Mouse (Mus musculus) hindbrain, embryonic 14.5 days (tissue): ENCODE data around the gene Nabp2. TPM values are rescaled to one million over a fixed set of nuclear protein-coding genes. Genes with fewer than 3 reads are reported as not detected.

ENCODE experiments used
- ATAC-seq: fragments of 200-750 bp; cut with Nextera tagmentation; 2 replicates; pipeline ENCODE4 v1.8.0; 2017; ENCODE audit warnings: moderate number of reproducible peaks, mild to moderate bottlenecking, moderate TSS enrichment, moderate library complexity; ENCODE audit not compliant: low FRiP score
- DNase-seq: peaks from one replicate; pipeline ENCODE4 v3.0.0-alpha.2; 2015; ENCODE audit warnings: low spot score
- H3K27ac ChIP-seq: fragments of 300-500 bp; sonication (generic); 2 replicates; pipeline ENCODE4 v1.5.1; 2014; ENCODE audit warnings: mild to moderate bottlenecking, moderate library complexity
- H3K27me3 ChIP-seq: fragments of 300-500 bp; sonication (generic); 2 replicates; pipeline ENCODE4 v1.6.1; 2014; ENCODE audit warnings: mild to moderate bottlenecking, low read length, mixed read lengths; ENCODE audit not compliant: control insufficient read depth, insufficient read depth
- H3K36me3 ChIP-seq: fragments of 300-500 bp; sonication (generic); replicated peaks from 2 replicates; pipeline ENCODE4 v1.6.1; 2014; ENCODE audit not compliant: control insufficient read depth, insufficient read depth
- H3K4me1 ChIP-seq: fragments of 300-500 bp; sonication (generic); replicated peaks from 2 replicates; pipeline ENCODE4 v1.6.1; 2014; ENCODE audit warnings: antibody characterized with exemption, low read length, mixed read lengths; ENCODE audit not compliant: control insufficient read depth, insufficient read depth
- H3K4me2 ChIP-seq: fragments of 300-500 bp; sonication (generic); replicated peaks from 2 replicates; pipeline ENCODE4 v1.6.1; 2014; ENCODE audit warnings: mild to moderate bottlenecking, moderate library complexity
- H3K4me3 ChIP-seq: fragments of 300-500 bp; sonication (generic); replicated peaks from 2 replicates; pipeline ENCODE4 v1.5.1; 2014; ENCODE audit warnings: mild to moderate bottlenecking, low read length
- H3K9ac ChIP-seq: fragments of 300-500 bp; sonication (generic); 2 replicates; pipeline ENCODE4 v1.6.1; 2014
- H3K9me3 ChIP-seq: fragments of 300-500 bp; sonication (generic); 2 replicates; pipeline ENCODE4 v1.6.1; 2016; ENCODE audit warnings: low read length; ENCODE audit not compliant: control insufficient read depth
- WGBS: fragments of 180-500 bp; shearing (Covaris S2); extraction: QIAGEN DNeasy Blood & Tissue Kit; methylation state at CpG from one replicate; pipeline ENCODE4 v1.1.7; 2014; 5-methylcytosine and 5-hydroxymethylcytosine counted together
- polyA plus RNA-seq: library from polyadenylated mRNA; unstranded; fragments of >200 nt; fragmentation: Nextera tagmentation; extraction: Ambion mirVana; gene quantifications from 2 replicates; pipeline ENCODE4 v1.2.1, GENCODE M21; 2014

The Nabp2 gene
- 134 and 140 TPM in 2 replicates for polyA plus RNA-seq

DNA sequence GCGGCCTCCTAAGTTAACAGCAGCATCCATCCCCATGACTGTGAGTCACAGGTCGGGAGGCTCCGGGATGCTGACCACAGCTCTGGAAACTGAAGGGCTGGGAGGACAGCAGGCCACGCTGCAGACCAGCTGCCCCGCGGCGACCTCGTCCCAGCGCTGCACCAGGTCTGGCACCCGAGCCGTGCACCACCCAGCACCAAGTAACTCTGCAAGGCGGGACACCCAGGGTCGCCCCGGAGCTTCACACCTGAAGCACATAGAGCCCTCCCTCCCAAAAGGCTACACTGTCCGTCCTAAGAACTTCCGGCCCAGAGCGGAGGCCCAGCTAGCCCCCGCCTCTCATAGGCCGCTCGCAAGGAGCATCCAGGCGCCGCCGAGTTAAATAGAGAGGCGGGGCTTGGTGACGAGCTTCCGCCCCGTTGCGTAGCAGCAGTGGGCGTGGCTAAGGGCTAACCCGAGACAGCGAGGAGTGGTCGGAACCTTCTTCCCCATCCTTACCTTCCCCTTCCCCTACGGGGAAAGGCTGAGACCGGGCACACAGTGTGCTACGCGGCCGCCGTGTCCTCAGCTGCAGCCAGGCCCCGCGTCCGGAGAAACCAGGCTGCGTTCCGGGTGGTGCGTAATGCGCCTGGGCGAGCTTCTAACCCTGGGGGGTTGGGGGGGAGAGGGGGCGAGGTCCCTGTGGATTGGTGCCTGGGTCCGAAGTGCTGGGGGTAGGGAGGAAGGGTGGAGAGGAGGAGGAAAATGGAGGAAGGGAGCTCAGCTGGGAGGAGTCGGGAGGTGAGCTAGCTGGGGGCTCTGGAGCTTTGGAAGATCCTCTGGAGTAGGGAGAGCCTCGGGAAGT is at the start of gene Nabp2, which contains the start of gene Rnf41:
Gene Nabp2, minus strand, starts transcription at position 282 of the 844 bp plus-strand sequence.
Gene Rnf41, plus strand, starts transcription at position 447 of the 844 bp plus-strand sequence.
- peaks cover 37% of the 10 kb centered on the region for H3K36me3 ChIP-seq
- no peaks in the 10 kb centered on the region for H3K9me3 ChIP-seq
- WGBS, result under 1% methylated on average over 50 of the region's 50 CpGs
- peaks cover 39% of the 10 kb centered on the region for H3K4me1 ChIP-seq
- DNase-seq (peak; percentile 97), ATAC-seq (peak; percentile 92)
- peak within 1 kb of the TSS; percentile 70 for H3K4me3 ChIP-seq
- H3K27ac ChIP-seq, result peak within 1 kb of the TSS; percentile 92
- no peaks in the 10 kb centered on the region for H3K27me3 ChIP-seq
- peak within 1 kb of the TSS; percentile 78 for H3K9ac ChIP-seq
- H3K4me2 ChIP-seq, result peak within 1 kb of the TSS; percentile 91

DNA sequence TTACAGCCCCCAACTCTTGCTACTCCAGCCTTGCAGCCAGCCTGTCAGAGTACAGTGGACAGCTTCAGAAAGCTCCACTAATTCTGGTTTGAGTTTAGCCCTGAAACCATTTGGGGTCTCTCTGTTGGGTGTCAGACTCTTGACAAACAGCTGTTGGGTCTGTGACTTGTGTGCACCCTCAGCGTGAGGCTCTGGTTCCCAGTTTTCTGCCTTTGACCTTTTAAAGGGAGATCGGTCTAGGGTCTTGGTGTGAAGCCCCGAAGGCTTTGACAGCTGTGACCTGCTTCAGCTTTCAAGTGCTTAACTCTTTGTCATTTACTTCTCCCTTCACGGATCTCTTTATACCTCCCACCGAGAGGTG is 49.0 kb upstream of the Nabp2 start:
- no peak for DNase-seq
- H3K4me3 ChIP-seq, result peak overlapping the region; percentile 89
- no peak for ATAC-seq
- peaks cover 7% of the 10 kb centered on the region; the same call in 1 of the 2 replicates for H3K4me1 ChIP-seq
- no peaks in the 10 kb centered on the region for H3K27me3 ChIP-seq
- H3K36me3 ChIP-seq, result peaks cover 41% of the 10 kb centered on the region
- peak overlapping the region; percentile 76 for H3K4me2 ChIP-seq
- peak overlapping the region; percentile 98 for H3K9ac ChIP-seq
- WGBS, result 1% methylated on average over 5 of the region's 5 CpGs
- peak overlapping the region; percentile 98 for H3K27ac ChIP-seq
- no peaks in the 10 kb centered on the region for H3K9me3 ChIP-seq

DNA sequence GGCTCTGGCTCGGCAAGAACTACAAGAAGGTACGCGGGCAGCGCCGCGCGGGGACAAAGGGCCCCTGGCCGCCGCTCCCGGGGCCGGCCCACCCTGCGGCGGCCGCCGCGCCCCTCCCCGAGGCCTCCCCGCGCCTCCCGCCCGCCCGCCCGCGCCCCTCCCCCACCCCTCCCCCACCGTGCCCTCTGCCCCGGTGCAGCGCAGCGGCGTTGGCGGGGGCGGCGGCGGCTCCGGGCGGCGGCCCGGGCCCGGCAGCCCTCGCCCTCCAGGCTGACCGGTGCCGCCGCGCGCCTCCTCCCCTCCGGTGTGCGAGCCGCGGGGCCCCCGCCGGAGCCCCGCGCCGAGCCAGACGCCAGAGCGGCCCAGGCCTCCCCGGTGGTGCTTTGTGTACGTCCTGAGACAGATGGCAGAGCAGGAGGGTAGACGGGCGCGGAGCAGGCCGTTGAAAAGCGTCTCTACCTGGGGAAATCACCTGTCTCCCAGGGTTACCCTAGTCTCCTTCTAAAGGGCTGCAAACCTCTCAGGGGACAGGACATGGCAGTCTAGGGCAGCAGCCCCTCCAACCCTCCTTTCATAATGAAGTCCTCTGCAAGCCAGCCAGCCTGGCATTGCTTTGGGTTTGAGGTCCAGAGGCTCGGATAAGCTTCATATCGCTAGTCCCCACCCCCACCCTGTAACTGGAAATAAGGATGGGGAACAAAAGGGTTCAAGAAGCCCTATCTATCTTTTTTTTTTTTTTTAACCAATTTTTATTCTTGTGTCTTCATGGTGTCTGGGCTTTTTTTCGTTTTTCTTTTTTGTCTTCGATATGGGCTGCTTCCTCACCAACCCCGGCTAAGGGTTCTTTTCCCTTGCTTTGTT is 48.3 kb upstream of the Nabp2 start:
- ATAC-seq, result peak; percentile 61
- Histone ChIP-seq H3K36me3 (peaks cover 35% of the 10 kb centered on the region), H3K27ac (peak overlapping the region; percentile 98), H3K4me1 (peaks cover 7% of the 10 kb centered on the region; the same call in 1 of the 2 replicates), H3K9me3 (no peaks in the 10 kb centered on the region), H3K4me2 (peak overlapping the region; percentile 76), H3K27me3 (no peaks in the 10 kb centered on the region), H3K4me3 (peak overlapping the region; percentile 89), H3K9ac (peak overlapping the region; percentile 98)
- peak; percentile 47 for DNase-seq
- under 1% methylated on average over 24 of the region's 67 CpGs for WGBS

DNA sequence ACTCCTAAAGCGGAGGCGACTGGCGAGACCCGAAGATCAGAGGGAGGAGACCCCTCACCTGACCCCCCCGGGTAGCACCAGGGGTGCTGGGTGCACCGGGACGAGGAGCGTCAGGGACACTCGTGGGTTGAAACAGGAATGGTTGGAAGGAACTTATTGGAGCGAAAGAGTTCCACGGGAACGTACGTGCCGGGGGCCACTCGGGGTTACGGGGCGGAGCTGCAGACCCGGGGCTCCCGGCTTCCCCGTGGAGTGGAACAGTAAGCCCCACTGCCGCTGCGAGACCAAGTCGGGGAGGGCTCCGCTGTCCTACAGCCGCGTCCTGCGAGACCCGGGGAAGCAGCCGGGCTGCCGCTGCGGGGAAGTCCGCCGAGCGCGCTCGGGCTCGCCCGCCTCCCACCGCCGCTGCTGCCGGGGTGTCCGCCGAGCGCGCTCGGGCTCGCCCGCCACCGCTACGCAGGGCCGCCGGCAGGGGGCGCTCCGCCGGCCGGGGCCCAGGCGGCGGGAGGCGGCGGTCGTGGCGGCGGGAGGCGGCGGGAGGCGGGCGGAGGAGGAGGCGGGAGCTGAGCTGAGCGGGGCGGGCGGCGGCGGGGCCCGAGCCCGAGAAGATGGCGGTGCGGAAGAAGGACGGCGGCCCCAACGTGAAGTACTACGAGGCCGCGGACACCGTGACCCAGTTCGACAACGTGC is 47.6 kb upstream of the Nabp2 start, which contains the start of gene Smarcc2:
Gene Smarcc2, plus strand, starts transcription at position 530 of the 690 bp plus-strand sequence.
- DNase-seq, result peak; percentile 86
- Histone ChIP-seq H3K9ac (peak within 1 kb of the TSS; percentile 98), H3K36me3 (peaks cover 27% of the 10 kb centered on the region), H3K9me3 (no peaks in the 10 kb centered on the region), H3K4me2 (peak within 1 kb of the TSS; percentile 76), H3K27ac (peak within 1 kb of the TSS; percentile 98), H3K27me3 (no peaks in the 10 kb centered on the region), H3K4me3 (peak within 1 kb of the TSS; percentile 89), H3K4me1 (peaks cover 7% of the 10 kb centered on the region; the same call in 1 of the 2 replicates)
- ATAC-seq, result peak; percentile 77
- under 1% methylated on average over 68 of the region's 86 CpGs for WGBS

DNA sequence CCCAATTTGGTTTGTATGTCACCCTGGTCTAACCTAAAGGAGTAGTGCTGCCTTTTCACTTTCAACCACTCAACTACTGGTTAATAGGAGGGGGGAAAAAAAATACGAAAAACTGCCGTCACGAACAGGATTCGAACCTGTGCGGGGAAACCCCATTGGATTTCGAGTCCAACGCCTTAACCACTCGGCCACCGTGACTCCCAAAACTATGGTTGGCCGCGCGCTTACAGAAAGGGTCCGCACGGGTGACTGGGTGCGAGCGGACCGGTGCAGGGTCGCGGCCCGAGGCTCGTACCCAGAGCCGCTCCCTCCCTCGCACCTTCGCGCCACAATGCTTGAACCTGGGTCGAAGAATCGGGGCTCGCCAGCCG is 47.0 kb upstream of the Nabp2 start:
- H3K27ac ChIP-seq, result peak overlapping the region; percentile 98
- ATAC-seq (peak; percentile 70), DNase-seq (peak; percentile 94)
- H3K9ac ChIP-seq, result peak overlapping the region; percentile 98
- H3K4me2 ChIP-seq, result peak overlapping the region; percentile 76
- H3K9me3 ChIP-seq, result no peaks in the 10 kb centered on the region
- WGBS, result under 1% methylated on average over 29 of the region's 29 CpGs
- H3K4me1 ChIP-seq, result peaks cover 7% of the 10 kb centered on the region; the same call in 1 of the 2 replicates
- H3K27me3 ChIP-seq, result no peaks in the 10 kb centered on the region
- H3K4me3 ChIP-seq, result peak overlapping the region; percentile 89
- peaks cover 22% of the 10 kb centered on the region for H3K36me3 ChIP-seq

DNA sequence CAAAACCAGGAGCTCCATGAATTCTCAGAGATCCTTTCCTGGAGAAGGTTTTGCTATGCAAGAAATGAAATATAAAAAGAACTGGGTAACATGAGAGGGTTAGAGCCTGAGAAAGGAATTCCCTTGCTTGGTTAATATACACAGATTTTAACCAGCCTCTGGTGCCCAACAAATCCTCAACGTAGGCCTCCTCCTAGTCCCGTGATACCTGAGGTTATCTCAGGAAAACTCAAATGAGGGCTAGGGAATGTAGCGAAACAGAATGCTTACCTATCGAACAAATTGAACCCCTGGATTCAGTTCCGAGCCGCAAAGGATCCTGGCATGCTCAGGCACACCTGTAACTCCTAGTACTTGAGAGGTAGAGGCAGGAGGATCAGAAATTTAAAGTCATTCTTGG is 46.4 kb upstream of the Nabp2 start:
- WGBS, result 85% methylated on average over 6 of the region's 6 CpGs
- Histone ChIP-seq H3K27me3 (no peaks in the 10 kb centered on the region), H3K9me3 (no peaks in the 10 kb centered on the region), H3K36me3 (peaks cover 15% of the 10 kb centered on the region), H3K27ac (no peak overlapping the region), H3K4me1 (peaks cover 7% of the 10 kb centered on the region; the same call in 1 of the 2 replicates), H3K4me2 (0 out of 2 replicates have a peak overlapping the region, but pooled peaks have one; percentile 76), H3K9ac (no peak overlapping the region), H3K4me3 (peak overlapping the region; percentile 89)
- DNase-seq, result no peak
- no peak for ATAC-seq

DNA sequence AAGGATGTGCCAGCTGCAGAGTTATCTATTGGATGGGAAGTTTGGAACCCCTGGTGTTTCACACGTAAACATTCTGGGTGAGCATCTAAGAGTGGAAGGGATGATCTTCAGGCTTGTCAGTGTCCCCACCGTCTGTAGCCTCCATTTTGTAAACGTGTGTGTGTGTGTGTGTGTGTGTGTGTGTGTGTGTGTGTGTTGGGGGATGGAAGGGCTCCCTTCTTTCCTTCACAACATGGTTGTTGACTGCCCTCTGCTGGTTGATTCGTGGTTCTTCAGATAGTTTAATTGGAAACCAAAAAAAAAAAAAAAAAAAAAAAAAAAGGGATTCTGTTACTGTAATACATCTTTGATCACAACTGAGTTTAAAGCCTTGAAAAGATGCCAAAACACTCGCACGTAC is 44.0 kb upstream of the Nabp2 start:
- no peak overlapping the region for H3K9ac ChIP-seq
- no peaks in the 10 kb centered on the region for H3K27me3 ChIP-seq
- H3K36me3 ChIP-seq, result no peaks in the 10 kb centered on the region
- DNase-seq, result peak; percentile 87
- ATAC-seq, result no peak
- H3K27ac ChIP-seq, result no peak overlapping the region
- H3K9me3 ChIP-seq, result no peaks in the 10 kb centered on the region
- no peaks in the 10 kb centered on the region for H3K4me1 ChIP-seq
- H3K4me2 ChIP-seq, result no peak overlapping the region; the same call in 1 of the 2 replicates
- no peak overlapping the region for H3K4me3 ChIP-seq
- WGBS, result 4% methylated on average over 6 of the region's 6 CpGs

DNA sequence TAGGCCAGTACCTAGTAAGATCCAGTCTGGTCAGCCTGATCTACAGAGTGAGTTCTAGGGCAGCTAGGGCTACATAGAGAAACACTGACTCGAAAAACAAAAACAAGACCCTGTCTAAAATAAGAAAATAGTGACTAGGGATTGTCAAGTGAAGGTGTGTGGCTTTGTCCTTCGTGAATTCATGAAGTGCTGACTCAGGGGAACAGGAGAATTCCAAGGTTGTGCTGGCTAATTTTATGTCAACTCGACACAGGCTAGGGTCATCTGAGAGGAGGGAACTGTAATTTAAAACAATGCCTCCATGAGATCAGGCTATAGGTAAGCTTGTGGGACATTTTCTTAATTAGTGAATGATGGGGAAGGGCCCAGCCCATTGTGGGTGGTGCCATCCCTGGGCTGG is 43.2 kb upstream of the Nabp2 start:
- no peak overlapping the region for H3K27ac ChIP-seq
- H3K4me3 ChIP-seq, result no peak overlapping the region
- no peak for DNase-seq
- no peak overlapping the region for H3K4me2 ChIP-seq
- H3K36me3 ChIP-seq, result no peaks in the 10 kb centered on the region
- WGBS, result 76% methylated on average over 3 of the region's 3 CpGs
- H3K9ac ChIP-seq, result no peak overlapping the region
- no peak for ATAC-seq
- no peaks in the 10 kb centered on the region for H3K9me3 ChIP-seq
- H3K4me1 ChIP-seq, result no peaks in the 10 kb centered on the region
- no peaks in the 10 kb centered on the region for H3K27me3 ChIP-seq
